Mouse (Mus musculus) kidney, postnatal 0 days (tissue): ENCODE results near the gene Dgkh. TPM values are rescaled to one million over a fixed set of nuclear protein-coding genes. Genes with fewer than 3 reads are reported as not detected.

ENCODE experiments used
- ATAC-seq: fragments of 200-750 bp; cut with Nextera tagmentation; replicated peaks from 2 replicates; pipeline ENCODE4 v1.8.0; 2017; ENCODE audit warnings: low read depth, moderate number of reproducible peaks, moderate TSS enrichment, moderate library complexity; ENCODE audit not compliant: low FRiP score
- DNase-seq: peaks from one replicate; pipeline ENCODE4 v3.0.0-alpha.2; 2016; ENCODE audit warnings: low spot score
- H3K27ac ChIP-seq: fragments of 300-500 bp; sonication (generic); 2 replicates; pipeline ENCODE4 v1.5.1; 2014; ENCODE audit warnings: mild to moderate bottlenecking
- H3K27me3 ChIP-seq: fragments of 300-500 bp; sonication (generic); 2 replicates; pipeline ENCODE4 v1.6.1; 2014; ENCODE audit warnings: low read length, mixed read lengths; ENCODE audit not compliant: insufficient read depth
- H3K36me3 ChIP-seq: fragments of 300-500 bp; sonication (generic); 2 replicates; pipeline ENCODE4 v1.6.1; 2014; ENCODE audit warnings: low read length, mixed read lengths; ENCODE audit not compliant: insufficient read depth
- H3K4me1 ChIP-seq: fragments of 300-500 bp; sonication (generic); replicated peaks from 2 replicates; pipeline ENCODE4 v1.6.1; 2014; ENCODE audit warnings: antibody characterized with exemption, low read length, mixed read lengths; ENCODE audit not compliant: insufficient read depth
- H3K4me2 ChIP-seq: fragments of 300-500 bp; sonication (generic); 2 replicates; pipeline ENCODE4 v1.6.1; 2014; ENCODE audit warnings: mild to moderate bottlenecking, low read length, moderate library complexity, mixed read lengths
- H3K4me3 ChIP-seq: fragments of 300-500 bp; sonication (generic); replicated peaks from 2 replicates; pipeline ENCODE4 v1.5.1; 2014; ENCODE audit warnings: low read depth, low read length
- H3K9ac ChIP-seq: fragments of 300-500 bp; sonication (generic); 2 replicates; pipeline ENCODE4 v1.6.1; 2014; ENCODE audit warnings: low read depth, low read length
- H3K9me3 ChIP-seq: fragments of 300-500 bp; sonication (generic); replicated peaks from 2 replicates; pipeline ENCODE4 v1.6.1; 2016; ENCODE audit warnings: low read length, inconsistent platforms, mixed read lengths
- CTCF ChIP-seq: IDR thresholded peaks from 2 replicates; pipeline ENCODE4 v1.5.1; 2016; ENCODE audit warnings: antibody characterized with exemption, low read depth, mild to moderate bottlenecking, moderate library complexity
- WGBS: fragments of 180-500 bp; shearing (Covaris S2); extraction: QIAGEN DNeasy Blood & Tissue Kit; methylation state at CpG from one replicate; pipeline ENCODE4 v1.1.7; 2014; 5-methylcytosine and 5-hydroxymethylcytosine counted together
- polyA plus RNA-seq: library from polyadenylated mRNA; unstranded; fragments of >200 nt; fragmentation: Nextera tagmentation; extraction: Ambion mirVana; gene quantifications from 2 replicates; pipeline ENCODE4 v1.2.1, GENCODE M21; 2015

Dgkh gene
- polyA plus RNA-seq, 1 experiment from 2014 or later = 2.2 TPM

DNA sequence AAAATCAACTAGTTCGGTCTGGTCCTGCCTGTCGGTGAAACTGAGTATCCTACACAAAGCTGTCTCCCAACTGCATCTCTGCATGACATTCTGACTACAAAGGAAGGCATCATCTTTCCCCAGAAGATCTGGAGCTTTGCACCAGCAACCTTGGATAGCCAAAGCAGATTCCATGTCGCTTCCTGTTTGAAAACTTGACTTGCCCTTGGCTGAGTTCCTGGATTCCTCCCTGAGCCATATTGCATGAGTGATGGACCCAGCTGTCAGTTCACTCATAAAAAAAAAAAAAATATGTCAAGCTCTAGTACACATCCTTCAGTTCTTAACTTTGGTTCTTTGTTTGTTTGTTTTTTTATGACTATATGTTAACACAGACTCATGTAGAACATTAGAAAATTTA is 191.3 kb downstream of the Dgkh start:
- Histone ChIP-seq H3K9me3 (no peaks in the 10 kb centered on the region), H3K27me3 (no peaks in the 10 kb centered on the region), H3K4me2 (no peak overlapping the region), H3K9ac (no peak overlapping the region), H3K4me1 (peaks cover 18% of the 10 kb centered on the region; the same call in 1 of the 2 replicates), H3K27ac (no peak overlapping the region), H3K4me3 (no peak overlapping the region), H3K36me3 (no peaks in the 10 kb centered on the region)
- peak; percentile 37 for DNase-seq
- 53% methylated on average over 3 of the region's 3 CpGs for WGBS
- ATAC-seq = no peak
- TF ChIP-seq CTCF = no peak

GRCm38 (mm10) chr14:78539821-78540220 is 192.8 kb downstream of the Dgkh start:
- no peak for DNase-seq
- ATAC-seq = no peak
- Histone ChIP-seq H3K27me3 (no peaks in the 10 kb centered on the region), H3K4me1 (peaks cover 24% of the 10 kb centered on the region; the same call in 1 of the 2 replicates), H3K4me3 (no peak overlapping the region), H3K9me3 (no peaks in the 10 kb centered on the region), H3K36me3 (no peaks in the 10 kb centered on the region), H3K9ac (no peak overlapping the region), H3K27ac (no peak overlapping the region), H3K4me2 (no peak overlapping the region)
- no peak for TF ChIP-seq CTCF
- 88% methylated on average over 1 of the region's 1 CpGs for WGBS

DNA sequence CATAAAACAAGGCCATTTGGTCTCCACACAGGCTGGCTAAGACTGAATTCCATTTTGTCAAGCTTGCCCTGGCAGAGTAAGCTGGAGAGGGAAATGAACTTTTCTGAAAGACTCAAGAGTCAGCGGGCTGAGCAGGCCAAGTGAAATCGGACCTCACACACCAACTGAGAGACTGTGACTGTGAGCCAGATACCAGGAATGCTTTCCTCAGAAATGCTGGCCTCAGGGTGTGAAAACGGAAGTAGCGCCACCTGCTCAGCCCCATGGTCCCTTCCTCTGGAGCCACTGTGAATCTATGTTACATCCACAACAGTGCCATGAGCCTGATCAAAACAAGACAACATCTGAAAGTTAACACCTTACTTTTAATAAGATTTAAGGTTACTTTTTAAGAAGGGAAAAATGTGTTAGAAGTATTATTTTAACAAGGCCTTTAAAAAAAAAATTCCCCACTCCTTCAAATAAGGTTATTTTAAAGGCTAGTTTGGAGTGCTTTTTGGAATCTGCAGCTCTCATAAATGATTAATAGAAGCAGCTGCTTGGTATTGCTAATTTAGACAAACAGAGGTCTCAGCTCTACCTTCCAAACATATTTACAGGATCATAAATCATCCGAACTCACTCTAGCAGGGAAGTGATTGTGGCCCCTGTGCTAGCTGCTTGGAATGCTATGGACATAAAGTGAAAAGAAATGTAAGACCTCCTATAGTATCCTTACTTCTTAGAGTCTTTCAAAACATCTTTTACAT is 193.8 kb downstream of the Dgkh start:
- peak; percentile 67 for DNase-seq
- Histone ChIP-seq H3K9me3 (no peaks in the 10 kb centered on the region), H3K27ac (peak overlapping the region; percentile 79), H3K4me2 (no peak overlapping the region), H3K4me1 (peaks cover 27% of the 10 kb centered on the region; the same call in 1 of the 2 replicates), H3K27me3 (no peaks in the 10 kb centered on the region), H3K9ac (no peak overlapping the region), H3K4me3 (no peak overlapping the region), H3K36me3 (no peaks in the 10 kb centered on the region)
- WGBS = 16% methylated on average over 5 of the region's 5 CpGs
- 0 out of 2 replicates have a peak, but pooled peaks have one; percentile 11 for TF ChIP-seq CTCF
- ATAC-seq = no peak

DNA sequence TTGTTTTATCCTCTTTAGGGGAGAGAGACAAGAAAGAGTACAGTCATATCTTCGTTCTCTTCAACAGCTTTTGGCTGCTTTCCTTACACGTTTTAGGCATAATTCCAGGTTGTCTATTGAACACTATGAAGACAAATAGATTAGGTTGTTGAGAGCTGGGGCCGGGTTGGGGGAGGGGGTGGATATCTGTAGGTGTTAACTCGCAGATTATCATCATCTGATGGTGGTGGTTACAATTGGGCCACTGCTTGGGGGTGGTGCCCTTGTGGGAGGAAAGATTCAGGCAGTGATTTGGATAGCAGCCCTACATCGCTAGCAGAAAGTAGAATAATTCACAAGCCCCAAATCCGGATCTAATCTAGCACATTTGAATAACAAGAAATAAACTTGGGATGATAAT is 195.0 kb downstream of the Dgkh start:
- no peak for ATAC-seq
- H3K4me2 ChIP-seq = peak overlapping the region; percentile 54; the same call in 1 of the 2 replicates
- H3K9ac ChIP-seq = no peak overlapping the region; the same call in 1 of the 2 replicates
- no peaks in the 10 kb centered on the region for H3K9me3 ChIP-seq
- TF ChIP-seq CTCF = no peak
- peak overlapping the region; percentile 90 for H3K27ac ChIP-seq
- no peaks in the 10 kb centered on the region for H3K36me3 ChIP-seq
- peak overlapping the region; percentile 75; the same call in 1 of the 2 replicates for H3K4me3 ChIP-seq
- peaks cover 27% of the 10 kb centered on the region; the same call in 1 of the 2 replicates for H3K4me1 ChIP-seq
- H3K27me3 ChIP-seq = no peaks in the 10 kb centered on the region
- no peak for DNase-seq
- WGBS = 39% methylated on average over 6 of the region's 6 CpGs

DNA sequence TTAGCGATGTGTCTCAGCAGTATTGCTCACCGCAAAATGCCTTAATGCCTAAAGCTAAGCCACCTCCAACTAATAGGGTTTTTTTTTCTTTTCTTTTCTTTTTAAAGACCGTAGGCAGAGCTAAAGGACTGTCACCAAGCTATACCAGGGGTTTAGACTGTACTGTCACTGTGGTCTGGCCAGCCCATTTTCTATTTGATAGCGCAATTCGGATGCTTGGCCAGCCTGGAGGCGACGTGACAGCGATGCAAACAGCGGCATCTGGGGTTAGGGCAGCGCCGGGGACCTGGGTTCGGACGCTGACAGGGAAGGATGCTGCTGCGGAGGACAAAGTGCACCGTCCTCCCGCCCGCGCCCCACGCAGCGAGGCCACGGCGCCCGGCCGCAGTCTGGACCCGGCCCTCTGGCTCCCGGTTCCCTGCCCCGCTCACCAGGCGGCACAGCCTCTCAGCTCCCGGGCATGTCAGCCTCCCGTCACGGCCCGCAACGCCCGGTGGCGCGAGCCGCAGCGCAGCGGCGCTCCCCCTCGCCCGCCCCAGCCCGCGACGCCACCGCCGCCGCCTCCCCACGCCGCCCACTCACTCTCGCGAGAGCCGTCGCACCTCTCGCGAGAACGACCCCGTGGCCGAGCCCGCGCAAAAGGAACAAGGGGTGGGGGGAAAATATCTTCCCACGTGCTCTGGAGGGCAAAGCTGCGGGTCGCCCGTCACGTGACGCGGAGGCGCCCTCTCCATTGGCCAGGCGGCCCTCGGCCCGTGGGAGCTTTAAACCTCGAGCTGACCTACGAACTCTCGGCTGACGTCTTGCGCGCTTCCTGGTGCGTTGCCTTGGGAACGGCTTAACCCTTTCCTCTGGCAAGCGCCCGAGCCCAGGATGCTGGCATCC is 196.1 kb downstream of the Dgkh start, which contains the start of gene Akap11:
TSS of gene Akap11 (minus strand) at position 528 of the 885 bp plus-strand sequence.
- peak; percentile 95 for ATAC-seq
- H3K4me1 ChIP-seq = peaks cover 27% of the 10 kb centered on the region; the same call in 1 of the 2 replicates
- H3K4me3 ChIP-seq = peak within 1 kb of the TSS; percentile 75
- H3K4me2 ChIP-seq = peak within 1 kb of the TSS; percentile 54
- no peaks in the 10 kb centered on the region for H3K27me3 ChIP-seq
- H3K9ac ChIP-seq = peak within 1 kb of the TSS; percentile 91
- H3K9me3 ChIP-seq = no peaks in the 10 kb centered on the region
- H3K27ac ChIP-seq = peak within 1 kb of the TSS; percentile 90
- no peak for TF ChIP-seq CTCF
- under 1% methylated on average over 77 of the region's 82 CpGs for WGBS
- no peaks in the 10 kb centered on the region for H3K36me3 ChIP-seq
- peak; percentile 97 for DNase-seq

GRCm38 (mm10) chr14:78535366-78535765 is 197.2 kb downstream of the Dgkh start:
- 0 out of 2 replicates have a peak overlapping the region, but pooled peaks have one; percentile 25 for H3K27ac ChIP-seq
- H3K4me3 ChIP-seq = peak overlapping the region; percentile 75
- ATAC-seq (no peak), DNase-seq (no peak)
- no peaks in the 10 kb centered on the region for H3K27me3 ChIP-seq
- TF ChIP-seq CTCF = no peak
- peaks cover 27% of the 10 kb centered on the region; the same call in 1 of the 2 replicates for H3K4me1 ChIP-seq
- 0 out of 2 replicates have a peak overlapping the region, but pooled peaks have one; percentile 14 for H3K9ac ChIP-seq
- no peaks in the 10 kb centered on the region for H3K9me3 ChIP-seq
- peak overlapping the region; percentile 54 for H3K4me2 ChIP-seq
- H3K36me3 ChIP-seq = no peaks in the 10 kb centered on the region
- WGBS = 35% methylated on average over 2 of the region's 2 CpGs
